Mouse (Mus musculus) kidney, postnatal 0 days (tissue): ENCODE measurements around the gene Arid3a. TPM values are rescaled to one million over a fixed set of nuclear protein-coding genes. Genes with fewer than 3 reads are reported as not detected.

ENCODE experiments used
- ATAC-seq: fragments of 200-750 bp; cut with Nextera tagmentation; replicated peaks from 2 replicates; pipeline ENCODE4 v1.8.0; 2017; ENCODE audit warnings: low read depth, moderate number of reproducible peaks, moderate TSS enrichment, moderate library complexity; ENCODE audit not compliant: low FRiP score
- DNase-seq: peaks from one replicate; pipeline ENCODE4 v3.0.0-alpha.2; 2016; ENCODE audit warnings: low spot score
- H3K27ac ChIP-seq: fragments of 300-500 bp; sonication (generic); 2 replicates; pipeline ENCODE4 v1.5.1; 2014; ENCODE audit warnings: mild to moderate bottlenecking
- H3K27me3 ChIP-seq: fragments of 300-500 bp; sonication (generic); 2 replicates; pipeline ENCODE4 v1.6.1; 2014; ENCODE audit warnings: low read length, mixed read lengths; ENCODE audit not compliant: insufficient read depth
- H3K36me3 ChIP-seq: fragments of 300-500 bp; sonication (generic); 2 replicates; pipeline ENCODE4 v1.6.1; 2014; ENCODE audit warnings: low read length, mixed read lengths; ENCODE audit not compliant: insufficient read depth
- H3K4me1 ChIP-seq: fragments of 300-500 bp; sonication (generic); replicated peaks from 2 replicates; pipeline ENCODE4 v1.6.1; 2014; ENCODE audit warnings: antibody characterized with exemption, low read length, mixed read lengths; ENCODE audit not compliant: insufficient read depth
- H3K4me2 ChIP-seq: fragments of 300-500 bp; sonication (generic); 2 replicates; pipeline ENCODE4 v1.6.1; 2014; ENCODE audit warnings: mild to moderate bottlenecking, low read length, moderate library complexity, mixed read lengths
- H3K4me3 ChIP-seq: fragments of 300-500 bp; sonication (generic); replicated peaks from 2 replicates; pipeline ENCODE4 v1.5.1; 2014; ENCODE audit warnings: low read depth, low read length
- H3K9ac ChIP-seq: fragments of 300-500 bp; sonication (generic); 2 replicates; pipeline ENCODE4 v1.6.1; 2014; ENCODE audit warnings: low read depth, low read length
- H3K9me3 ChIP-seq: fragments of 300-500 bp; sonication (generic); replicated peaks from 2 replicates; pipeline ENCODE4 v1.6.1; 2016; ENCODE audit warnings: low read length, inconsistent platforms, mixed read lengths
- CTCF ChIP-seq: IDR thresholded peaks from 2 replicates; pipeline ENCODE4 v1.5.1; 2016; ENCODE audit warnings: antibody characterized with exemption, low read depth, mild to moderate bottlenecking, moderate library complexity
- WGBS: fragments of 180-500 bp; shearing (Covaris S2); extraction: QIAGEN DNeasy Blood & Tissue Kit; methylation state at CpG from one replicate; pipeline ENCODE4 v1.1.7; 2014; 5-methylcytosine and 5-hydroxymethylcytosine counted together
- polyA plus RNA-seq: library from polyadenylated mRNA; unstranded; fragments of >200 nt; fragmentation: Nextera tagmentation; extraction: Ambion mirVana; gene quantifications from 2 replicates; pipeline ENCODE4 v1.2.1, GENCODE M21; 2015

Arid3a gene
- polyA plus RNA-seq, 1 experiment from 2014 or later, result 4.1 TPM

DNA sequence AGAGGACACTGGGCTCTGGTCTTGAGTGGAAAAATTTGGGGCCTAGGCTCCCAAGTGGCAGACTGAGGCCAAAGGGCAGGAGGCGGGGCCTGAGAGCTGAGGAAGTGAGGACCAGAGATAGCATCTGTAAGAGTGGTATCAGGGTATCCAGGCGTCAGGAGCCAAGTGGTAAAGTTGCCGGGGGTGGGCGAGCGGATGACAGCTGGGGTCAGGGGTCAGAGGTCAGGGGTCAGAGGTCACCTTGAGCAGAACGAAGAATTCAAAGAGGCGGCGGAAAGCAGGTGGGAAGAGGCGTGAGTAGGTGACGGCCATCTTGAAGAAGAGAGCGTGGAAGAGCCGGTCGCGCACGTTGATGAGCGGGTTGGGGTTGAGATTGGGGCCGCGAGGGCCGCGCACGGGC, 56.8 kb downstream of the Arid3a start:
- Histone ChIP-seq H3K9me3 (no peaks in the 10 kb centered on the region), H3K4me3 (peak overlapping the region; percentile 63), H3K4me2 (peak overlapping the region; percentile 87), H3K4me1 (peaks cover 30% of the 10 kb centered on the region), H3K27me3 (no peaks in the 10 kb centered on the region), H3K9ac (peak overlapping the region; percentile 90), H3K27ac (peak overlapping the region; percentile 98), H3K36me3 (peaks cover 11% of the 10 kb centered on the region; the same call in 1 of the 2 replicates)
- ATAC-seq (no peak; the same call in 1 of the 2 replicates), DNase-seq (peak; percentile 66)
- no peak for TF ChIP-seq CTCF
- 1% methylated on average over 9 of the region's 21 CpGs for WGBS

- H3K27me3 ChIP-seq, result no peaks in the 10 kb centered on the region
- ATAC-seq (peak; percentile 70), DNase-seq (peak; percentile 96)
- peak within 1 kb of the TSS; percentile 90 for H3K9ac ChIP-seq
- H3K4me3 ChIP-seq, result peak within 1 kb of the TSS; percentile 63
- peaks cover 33% of the 10 kb centered on the region for H3K4me1 ChIP-seq
- no peaks in the 10 kb centered on the region for H3K9me3 ChIP-seq
- peak; percentile 84 for TF ChIP-seq CTCF
- H3K27ac ChIP-seq, result peak within 1 kb of the TSS; percentile 98
- 0 out of 2 replicates have a peak, but pooled peaks cover 4% of the 10 kb centered on the region for H3K36me3 ChIP-seq
- H3K4me2 ChIP-seq, result peak within 1 kb of the TSS; percentile 87
- under 1% methylated on average over 49 of the region's 49 CpGs for WGBS
These were observed 57.5 kb downstream of the Arid3a start, which contains the start of gene Tmem259 for GRCm38 (mm10) chr10:79984195-79984816. Gene Tmem259, minus strand, starts transcription at chr10:79984330.

DNA sequence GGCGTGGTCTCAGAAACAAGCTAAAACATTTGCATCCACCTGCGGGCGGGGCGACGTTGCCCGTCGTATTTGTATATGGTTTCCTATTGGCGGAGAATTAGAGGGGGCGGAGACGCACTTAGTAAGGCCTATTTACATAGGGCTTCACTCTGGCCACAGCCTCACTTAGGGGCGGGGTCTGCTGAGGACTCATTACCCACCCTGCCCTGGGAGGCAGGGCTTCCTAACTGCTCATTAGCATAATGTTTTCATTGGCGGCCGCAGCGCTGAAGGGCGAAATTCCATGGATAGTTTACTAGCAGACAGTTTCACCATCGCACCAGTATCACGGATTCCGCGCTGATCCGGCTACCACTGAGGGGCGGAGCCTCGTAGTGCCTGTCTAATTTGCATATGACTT, 58.0 kb downstream of the Arid3a start:
- WGBS, result under 1% methylated on average over 22 of the region's 22 CpGs
- Histone ChIP-seq H3K27ac (peak overlapping the region; percentile 98), H3K4me3 (peak overlapping the region; percentile 63), H3K36me3 (0 out of 2 replicates have a peak, but pooled peaks cover 2% of the 10 kb centered on the region), H3K27me3 (no peaks in the 10 kb centered on the region), H3K9me3 (no peaks in the 10 kb centered on the region), H3K4me1 (peaks cover 38% of the 10 kb centered on the region), H3K9ac (peak overlapping the region; percentile 90), H3K4me2 (peak overlapping the region; percentile 87)
- TF ChIP-seq CTCF, result no peak
- DNase-seq (peak; percentile 100), ATAC-seq (peak; percentile 92)

- peak overlapping the region; percentile 69 for H3K9ac ChIP-seq
- no peak for TF ChIP-seq CTCF
- H3K36me3 ChIP-seq, result 0 out of 2 replicates have a peak, but pooled peaks cover 2% of the 10 kb centered on the region
- peak; percentile 76 for DNase-seq
- 2% methylated on average over 35 of the region's 35 CpGs for WGBS
- peak overlapping the region; percentile 87 for H3K4me2 ChIP-seq
- H3K4me1 ChIP-seq, result peaks cover 41% of the 10 kb centered on the region
- no peaks in the 10 kb centered on the region for H3K9me3 ChIP-seq
- H3K27ac ChIP-seq, result peak overlapping the region; percentile 98
- H3K4me3 ChIP-seq, result peak overlapping the region; percentile 63
- H3K27me3 ChIP-seq, result no peaks in the 10 kb centered on the region
- no peak for ATAC-seq
These were observed 58.7 kb downstream of the Arid3a start for GRCm38 (mm10) chr10:79985334-79986231.

DNA sequence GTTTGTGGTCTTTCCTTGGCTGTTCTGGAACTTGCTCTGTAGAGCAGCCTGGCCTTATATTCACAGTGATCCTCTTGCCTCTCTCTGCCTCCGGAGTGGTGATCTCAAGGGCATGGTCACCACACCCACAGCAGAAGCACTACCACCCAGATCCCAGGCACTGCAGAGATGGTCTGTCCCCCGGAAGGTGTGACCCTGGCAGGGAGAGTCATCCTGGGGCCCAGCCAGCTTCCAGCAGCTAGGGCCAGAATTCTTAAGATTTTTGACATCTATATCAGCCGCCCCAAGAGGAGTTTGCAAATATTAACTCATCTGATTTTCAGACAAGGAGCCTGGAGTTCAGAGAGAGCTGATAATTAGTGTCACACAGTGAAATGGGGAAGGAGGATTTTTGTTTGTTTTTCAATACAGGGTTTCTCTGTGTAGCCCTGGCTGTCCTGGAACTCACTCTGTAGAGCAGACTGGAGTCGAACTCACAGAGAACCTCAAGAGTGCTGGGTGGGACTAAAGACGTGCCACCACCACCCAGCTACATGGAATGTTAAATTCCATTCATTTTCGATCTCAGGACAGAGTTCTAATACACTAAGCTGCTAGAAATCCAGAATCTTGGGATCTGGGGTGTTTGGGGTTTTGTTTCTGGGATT, 59.5 kb downstream of the Arid3a start:
- Histone ChIP-seq H3K27ac (peak overlapping the region; percentile 98), H3K9me3 (no peaks in the 10 kb centered on the region), H3K4me2 (peak overlapping the region; percentile 87), H3K9ac (peak overlapping the region; percentile 69; the same call in 1 of the 2 replicates), H3K4me1 (peaks cover 41% of the 10 kb centered on the region), H3K4me3 (no peak overlapping the region), H3K36me3 (0 out of 2 replicates have a peak, but pooled peaks cover 5% of the 10 kb centered on the region), H3K27me3 (no peaks in the 10 kb centered on the region)
- no peak for TF ChIP-seq CTCF
- 32% methylated on average over 6 of the region's 6 CpGs for WGBS
- ATAC-seq (no peak), DNase-seq (no peak)

GRCm38 (mm10) chr10:79986963-79987362, 60.1 kb downstream of the Arid3a start:
- no peak overlapping the region for H3K9ac ChIP-seq
- peak overlapping the region; percentile 4; the same call in 1 of the 2 replicates for H3K4me3 ChIP-seq

More at GRCm38 (mm10) chr10:79986963-79987362, 60.1 kb downstream of the Arid3a start:
- peak overlapping the region; percentile 98 for H3K27ac ChIP-seq
- peak; percentile 85 for TF ChIP-seq CTCF
- no peaks in the 10 kb centered on the region for H3K27me3 ChIP-seq
- H3K9me3 ChIP-seq, result no peaks in the 10 kb centered on the region
- 5% methylated on average over 11 of the region's 11 CpGs for WGBS
- ATAC-seq (no peak), DNase-seq (peak; percentile 87)
- peak overlapping the region; percentile 87 for H3K4me2 ChIP-seq
- H3K4me1 ChIP-seq, result peaks cover 41% of the 10 kb centered on the region
- peaks cover 7% of the 10 kb centered on the region; the same call in 1 of the 2 replicates for H3K36me3 ChIP-seq
